ENCODE assay signal across 8 mouse cellular contexts in genomic region chr10:60577125-60577919, GRCm38 (mm10).
DNase-seq lines count a peak whose midpoint lies in the region; ATAC-seq lines count a peak whose summit lies in the region.

No protein-coding gene starts in this region.

- no peaks in the 10 kb centered on the region for H3K27me3 ChIP-seq in lung, embryonic 16.5 days (ENCODE audit: control insufficient read depth, insufficient read depth, low read depth, low read length)
- no peaks in the 10 kb centered on the region for H3K27me3 ChIP-seq in stomach, embryonic 15.5 days (replicated peaks)

- ATAC-seq in lung, embryonic 16.5 days (ENCODE audit: low read depth), result peak; percentile 92
- ATAC-seq in stomach, embryonic 15.5 days (ENCODE audit: insufficient read depth, low FRiP score, low read depth), result peak; percentile 78

- H3K36me3 ChIP-seq in lung, embryonic 16.5 days (ENCODE audit: control insufficient read depth, insufficient read depth, low read length), result no peaks in the 10 kb centered on the region
- no peaks in the 10 kb centered on the region for H3K36me3 ChIP-seq in stomach, embryonic 15.5 days

- H3K9ac ChIP-seq in lung, embryonic 16.5 days (ENCODE audit: low read length), result no peak overlapping the region
- no peak overlapping the region for H3K9ac ChIP-seq in stomach, embryonic 15.5 days

- peaks cover 4% of the 10 kb centered on the region for H3K4me1 ChIP-seq in lung, embryonic 16.5 days (replicated peaks; ENCODE audit: control insufficient read depth, insufficient read depth, low read length)
- H3K4me1 ChIP-seq in stomach, embryonic 15.5 days, result 0 out of 2 replicates have a peak, but pooled peaks cover 9% of the 10 kb centered on the region

- H3K4me2 ChIP-seq in lung, embryonic 16.5 days (ENCODE audit: low read depth, low read length), result no peak overlapping the region
- no peak overlapping the region for H3K4me2 ChIP-seq in stomach, embryonic 15.5 days

- no peak overlapping the region for H3K4me3 ChIP-seq in lung, embryonic 16.5 days (ENCODE audit: low read length)
- no peak overlapping the region for H3K4me3 ChIP-seq in stomach, embryonic 15.5 days (replicated peaks)

- H3K9me3 ChIP-seq in lung, embryonic 16.5 days (ENCODE audit: control insufficient read depth, low read length), result no peaks in the 10 kb centered on the region
- H3K9me3 ChIP-seq in stomach, embryonic 15.5 days, result no peaks in the 10 kb centered on the region

- WGBS in lung, embryonic 16.5 days, result 21% methylated on average over 13 of the region's 13 CpGs
- WGBS in stomach, embryonic 15.5 days, result 40% methylated on average over 13 of the region's 13 CpGs

- DNase-seq in B cell, adult 2 months, result peak; percentile 5 to 9
- peak; percentile 47 for DNase-seq in adrenal gland, adult 8-10 months
- peak; percentile 63 for DNase-seq in gastrocnemius, postnatal 25 days
- peak; percentile 45 for DNase-seq in kidney, adult 11 months
- no peak for DNase-seq in right cerebral cortex, postnatal 25 days
- no peak for DNase-seq in cerebellum, adult 18-20 months

- H3K27ac ChIP-seq in lung, embryonic 16.5 days (ENCODE audit: low read length), result peak overlapping the region; percentile 34; the same call in 1 of the 2 replicates
- H3K27ac ChIP-seq in stomach, embryonic 15.5 days, result no peak overlapping the region

Comparison
In these comparisons a context has a peak if more than half of its experiments do, and no peak if none do; other contexts are left out.
1. DNase-seq: peak in B cell, adult 2 months (2 of 2), adrenal gland, adult 8-10 months (single experiment), gastrocnemius, postnatal 25 days (single experiment) and kidney, adult 11 months (single experiment); none in right cerebral cortex, postnatal 25 days (single experiment) and cerebellum, adult 18-20 months (0 of 2).